Mouse (Mus musculus) liver, adult 2 months (tissue): Measurements from ENCODE around the gene Gm49366.

Experiments
- CTCF ChIP-seq: fragments of 200-500 bp; IDR thresholded peaks from 2 replicates; pipeline ENCODE4 v1.5.1; 2011; ENCODE audit warnings: low read depth, low read length, control low read depth
- POLR2A ChIP-seq: fragments of 200-500 bp; IDR thresholded peaks from 2 replicates; pipeline ENCODE4 v1.6.1; 2011; ENCODE audit warnings: low read length, control low read depth; ENCODE audit not compliant: insufficient read depth; ENCODE audit errors: extremely low read depth

GRCm38 (mm10) chr12:84071696-84072095, 33.0 kb downstream of the Gm49366 start:
- TF ChIP-seq POLR2A (no peak), CTCF (no peak)
